Mouse (Mus musculus) MEL (cell line): ENCODE measurements around the gene Trim40. TPM values are rescaled to one million over a fixed set of nuclear protein-coding genes. Genes with fewer than 3 reads are reported as not detected.

Experiments used
- DNase-seq: peaks from one replicate; pipeline ENCODE4 v3.0.0; 2011; ENCODE audit warnings: low read depth, low spot score
- H3K27ac ChIP-seq: 2 replicates; pipeline ENCODE4 v1.5.1; 2012; ENCODE audit warnings: low read depth, mild to moderate bottlenecking, control low read depth, low read length, moderate library complexity; ENCODE audit not compliant: control insufficient read depth
- H3K27me3 ChIP-seq, 2 experiments: fragments of 150-350 bp in 1 of 2; sonication (generic) in 1 of 2; 2 replicates each; pipeline ENCODE4 v1.6.1; 2012; ENCODE audit warnings: low read length in 2 of 2, mild to moderate bottlenecking in 2 of 2, improper control_type of control experiment in 1 of 2, moderate library complexity in 1 of 2; ENCODE audit not compliant: insufficient read depth in 2 of 2, control insufficient read depth in 1 of 2
- H3K36me3 ChIP-seq, 2 experiments: 2 replicates each; pipeline ENCODE4 v1.6.1; 2012 to 2014; ENCODE audit warnings: low read length in 2 of 2, improper control_type of control experiment in 1 of 2, inconsistent platforms in 1 of 2, mild to moderate bottlenecking in 1 of 2; ENCODE audit not compliant: insufficient read depth in 2 of 2, control insufficient read depth in 1 of 2
- H3K4me1 ChIP-seq, 2 experiments: fragments of 150-350 bp in 1 of 2; sonication (generic) in 1 of 2; 2 replicates each; pipeline ENCODE4 v1.6.1; 2012; ENCODE audit warnings: low read length in 2 of 2, improper control_type of control experiment in 1 of 2, mild to moderate bottlenecking in 1 of 2; ENCODE audit not compliant: insufficient read depth in 2 of 2, control insufficient read depth in 1 of 2
- H3K4me3 ChIP-seq, 2 experiments: fragments of 150-350 bp in 1 of 2; sonication (generic) in 1 of 2; 2 replicates each; pipeline ENCODE4 v1.5.1; 2012; ENCODE audit warnings: low read depth in 2 of 2, low read length in 2 of 2, mild to moderate bottlenecking in 2 of 2, moderate library complexity in 2 of 2, control low read depth in 1 of 2, improper control_type of control experiment in 1 of 2; ENCODE audit not compliant: control insufficient read depth in 1 of 2, insufficient read depth in 1 of 2
- H3K79me2 ChIP-seq: 2 replicates; pipeline ENCODE4 v1.6.1; 2012; ENCODE audit warnings: mild to moderate bottlenecking, low read length, moderate library complexity; ENCODE audit not compliant: control insufficient read depth, poor library complexity, insufficient read depth
- H3K9ac ChIP-seq: 2 replicates; pipeline ENCODE4 v1.6.1; 2012; ENCODE audit warnings: low read depth, mild to moderate bottlenecking, control low read depth, low read length, moderate library complexity; ENCODE audit not compliant: control insufficient read depth, poor library complexity, severe bottlenecking
- H3K9me3 ChIP-seq: fragments of 150-350 bp; sonication (generic); replicated peaks from 2 replicates; pipeline ENCODE4 v1.6.1; 2012; ENCODE audit warnings: mild to moderate bottlenecking, low read length, improper control_type of control experiment, moderate library complexity; ENCODE audit not compliant: insufficient read depth
- BHLHE40 ChIP-seq: IDR thresholded peaks from 2 replicates; pipeline ENCODE4 v1.6.1; 2012; ENCODE audit warnings: low read depth, mild to moderate bottlenecking, inconsistent platforms, low read length, improper control_type of control experiment, borderline replicate concordance
- CHD1 ChIP-seq: IDR thresholded peaks from 2 replicates; pipeline ENCODE4 v1.6.1; 2012; ENCODE audit warnings: low read depth, mild to moderate bottlenecking, inconsistent platforms, low read length, improper control_type of control experiment
- CHD2 ChIP-seq: IDR thresholded peaks from 2 replicates; pipeline ENCODE4 v1.6.1; 2011; ENCODE audit warnings: low read length, improper control_type of control experiment
- CTCF ChIP-seq, 3 experiments: IDR thresholded peaks in 2 of 3; conservative IDR thresholded peaks in 1 of 3; 2 replicates each; pipeline ENCODE4 v1.5.1; 2011 to 2012; ENCODE audit warnings: low read length in 3 of 3, low read depth in 2 of 3, mild to moderate bottlenecking in 2 of 3, improper control_type of control experiment in 1 of 3, inconsistent platforms in 1 of 3, mixed read lengths in 1 of 3, moderate library complexity in 1 of 3; ENCODE audit not compliant: control insufficient read depth in 1 of 3, insufficient read depth in 1 of 3, poor library complexity in 1 of 3, severe bottlenecking in 1 of 3
- E2F4 ChIP-seq: IDR thresholded peaks from 2 replicates; pipeline ENCODE4 v1.6.1; 2011; ENCODE audit warnings: low read depth, low read length, improper control_type of control experiment, borderline replicate concordance
- ELF1 ChIP-seq: IDR thresholded peaks from 2 replicates; pipeline ENCODE4 v1.6.1; 2014; ENCODE audit warnings: low read depth, mild to moderate bottlenecking, inconsistent platforms, low read length, improper control_type of control experiment, moderate library complexity
- EP300 ChIP-seq, 2 experiments: IDR thresholded peaks; 2 replicates each; pipeline ENCODE4 v1.6.1; 2011; ENCODE audit warnings: improper control_type of control experiment in 2 of 2, low read length in 2 of 2, low read depth in 1 of 2, mild to moderate bottlenecking in 1 of 2
- ETS1 ChIP-seq: IDR thresholded peaks from 2 replicates; pipeline ENCODE4 v1.6.1; 2012; ENCODE audit warnings: low read depth, mild to moderate bottlenecking, inconsistent platforms, low read length, improper control_type of control experiment, moderate library complexity
- GABPA ChIP-seq: IDR thresholded peaks from 2 replicates; pipeline ENCODE4 v1.6.1; 2012; ENCODE audit warnings: low read depth, mild to moderate bottlenecking, inconsistent platforms, low read length, improper control_type of control experiment, moderate library complexity
- GATA1 ChIP-seq: IDR thresholded peaks from 2 replicates; pipeline ENCODE4 v1.6.1; 2011; ENCODE audit warnings: low read depth, low read length, improper control_type of control experiment
- HCFC1 ChIP-seq: IDR thresholded peaks from 2 replicates; pipeline ENCODE4 v1.6.1; 2012; ENCODE audit warnings: low read depth, mild to moderate bottlenecking, inconsistent platforms, low read length, improper control_type of control experiment, moderate library complexity
- JUND ChIP-seq: IDR thresholded peaks from 2 replicates; pipeline ENCODE4 v1.6.1; 2011; ENCODE audit warnings: low read depth, mild to moderate bottlenecking, improper control_type of control experiment, low read length
- KAT2A ChIP-seq: conservative IDR thresholded peaks from 2 replicates; pipeline ENCODE4 v1.6.1; 2012; ENCODE audit warnings: low read depth, low read length, improper control_type of control experiment, inconsistent platforms
- MAFK ChIP-seq: IDR thresholded peaks from 2 replicates; pipeline ENCODE4 v1.6.1; 2011; ENCODE audit warnings: low read depth, mild to moderate bottlenecking, low read length, improper control_type of control experiment, borderline replicate concordance
- MAX ChIP-seq: IDR thresholded peaks from 2 replicates; pipeline ENCODE4 v1.6.1; 2011; ENCODE audit warnings: low read length, improper control_type of control experiment
- MAZ ChIP-seq: IDR thresholded peaks from 2 replicates; pipeline ENCODE4 v1.6.1; 2012; ENCODE audit warnings: low read depth, mild to moderate bottlenecking, inconsistent platforms, low read length, improper control_type of control experiment
- MEF2A ChIP-seq: IDR thresholded peaks from 2 replicates; pipeline ENCODE4 v1.6.1; 2014; ENCODE audit warnings: low read depth, mild to moderate bottlenecking, inconsistent platforms, low read length, improper control_type of control experiment; ENCODE audit not compliant: poor library complexity, insufficient replicate concordance, severe bottlenecking; ENCODE audit errors: extremely low read depth
- MXI1 ChIP-seq: IDR thresholded peaks from 2 replicates; pipeline ENCODE4 v1.6.1; 2011; ENCODE audit warnings: mild to moderate bottlenecking, low read depth, low read length, improper control_type of control experiment
- MYB ChIP-seq: IDR thresholded peaks from 2 replicates; pipeline ENCODE4 v1.6.1; 2011; ENCODE audit warnings: mild to moderate bottlenecking, low read depth, low read length, improper control_type of control experiment
- MYC ChIP-seq: IDR thresholded peaks from 2 replicates; pipeline ENCODE4 v1.6.1; 2011; ENCODE audit warnings: low read depth, mild to moderate bottlenecking, low read length, improper control_type of control experiment, moderate library complexity
- NELFE ChIP-seq: IDR thresholded peaks from 2 replicates; pipeline ENCODE4 v1.6.1; 2011; ENCODE audit warnings: low read depth, low read length, improper control_type of control experiment
- NRF1 ChIP-seq: IDR thresholded peaks from 2 replicates; pipeline ENCODE4 v1.6.1; 2014; ENCODE audit warnings: low read depth, mild to moderate bottlenecking, inconsistent platforms, low read length, improper control_type of control experiment, moderate library complexity; ENCODE audit not compliant: poor library complexity, insufficient read depth, severe bottlenecking
- POLR2A ChIP-seq, 2 experiments: IDR thresholded peaks; 2 replicates each; pipeline ENCODE4 v1.6.1; 2011 to 2012; ENCODE audit warnings: low read length in 2 of 2, mild to moderate bottlenecking in 2 of 2, control low read depth in 1 of 2, improper control_type of control experiment in 1 of 2, low read depth in 1 of 2, moderate library complexity in 1 of 2; ENCODE audit not compliant: control insufficient read depth in 1 of 2, insufficient read depth in 1 of 2, poor library complexity in 1 of 2
- POLR2AphosphoS2 ChIP-seq: IDR thresholded peaks from 2 replicates; pipeline ENCODE4 v1.6.1; 2011; ENCODE audit warnings: low read length, improper control_type of control experiment
- POLR2AphosphoS5 ChIP-seq: IDR thresholded peaks from 2 replicates; pipeline ENCODE4 v1.6.1; 2012; ENCODE audit warnings: low read depth, borderline replicate concordance, mild to moderate bottlenecking, inconsistent platforms, low read length, moderate library complexity, mixed read lengths
- RAD21 ChIP-seq: IDR thresholded peaks from 2 replicates; pipeline ENCODE4 v1.6.1; 2011; ENCODE audit warnings: mild to moderate bottlenecking, low read depth, low read length, improper control_type of control experiment
- RCOR1 ChIP-seq: IDR thresholded peaks from 2 replicates; pipeline ENCODE4 v1.6.1; 2012; ENCODE audit warnings: low read depth, mild to moderate bottlenecking, inconsistent platforms, low read length, improper control_type of control experiment
- SIN3A ChIP-seq: IDR thresholded peaks from 2 replicates; pipeline ENCODE4 v1.6.1; 2012; ENCODE audit warnings: low read length, improper control_type of control experiment, inconsistent platforms
- SMC3 ChIP-seq: IDR thresholded peaks from 2 replicates; pipeline ENCODE4 v1.6.1; 2011; ENCODE audit warnings: low read depth, low read length, improper control_type of control experiment
- TBP ChIP-seq: IDR thresholded peaks from 2 replicates; pipeline ENCODE4 v1.8.0; 2011; ENCODE audit warnings: low read depth, low read length, improper control_type of control experiment
- TCF12 ChIP-seq: IDR thresholded peaks from 2 replicates; pipeline ENCODE4 v1.6.1; 2014; ENCODE audit warnings: low read depth, mild to moderate bottlenecking, inconsistent platforms, low read length, improper control_type of control experiment, moderate library complexity
- UBTF ChIP-seq: IDR thresholded peaks from 2 replicates; pipeline ENCODE4 v1.6.1; 2012; ENCODE audit warnings: low read depth, mild to moderate bottlenecking, inconsistent platforms, low read length, improper control_type of control experiment, moderate library complexity, borderline replicate concordance; ENCODE audit not compliant: insufficient read depth
- USF1 ChIP-seq: IDR thresholded peaks from 2 replicates; pipeline ENCODE4 v1.6.1; 2014; ENCODE audit warnings: low read depth, mild to moderate bottlenecking, inconsistent platforms, low read length, improper control_type of control experiment, moderate library complexity
- USF2 ChIP-seq, 2 experiments: IDR thresholded peaks; 2 replicates each; pipeline ENCODE4 v1.6.1; 2011 to 2012; ENCODE audit warnings: improper control_type of control experiment in 2 of 2, low read length in 2 of 2, borderline replicate concordance in 1 of 2, inconsistent platforms in 1 of 2, low read depth in 1 of 2, mild to moderate bottlenecking in 1 of 2; ENCODE audit not compliant: insufficient read depth in 1 of 2
- ZC3H11A ChIP-seq: IDR thresholded peaks from 2 replicates; pipeline ENCODE4 v1.6.1; 2012; ENCODE audit warnings: low read depth, mild to moderate bottlenecking, inconsistent platforms, low read length, improper control_type of control experiment
- ZKSCAN1 ChIP-seq: IDR thresholded peaks from 2 replicates; pipeline ENCODE4 v1.6.1; 2012; ENCODE audit warnings: low read depth, mild to moderate bottlenecking, inconsistent platforms, low read length, improper control_type of control experiment, moderate library complexity
- ZMIZ1 ChIP-seq: IDR thresholded peaks from 2 replicates; pipeline ENCODE4 v1.6.1; 2012; ENCODE audit warnings: low read depth, mild to moderate bottlenecking, inconsistent platforms, low read length, improper control_type of control experiment, moderate library complexity
- ZNF384 ChIP-seq: IDR thresholded peaks from 2 replicates; pipeline ENCODE4 v1.6.1; 2012; ENCODE audit warnings: low read depth, mild to moderate bottlenecking, inconsistent platforms, low read length, improper control_type of control experiment
- polyA plus RNA-seq, 2 experiments: library from polyadenylated mRNA; stranded (reverse) in 1 of 2; unstranded in 1 of 2; fragments of >175 nt in 1 of 2; fragments of >200 nt in 1 of 2; gene quantifications; 2 replicates each; pipeline versions ENCODE4 v1.2.1 to v1.2.4; 2012; ENCODE audit warnings: low replicate concordance in 2 of 2, low read depth in 1 of 2; ENCODE audit not compliant: insufficient read length in 2 of 2, insufficient read depth in 1 of 2, missing spikeins in 1 of 2
- total RNA-seq: library from RNA; depleted of rRNA; stranded (reverse); fragments of 300-350 nt; gene quantifications from 2 replicates; pipeline ENCODE4 v1.2.3, GENCODE M21; 2012

The Trim40 gene
- total and polyA plus RNA-seq, 3 experiments, result 0.04 TPM; not detected in 1

GRCm38 (mm10) chr17:36893387-36893786, 3.5 kb upstream of the Trim40 start:
- Histone ChIP-seq H3K36me3 (peaks cover 0 to 14% of the 10 kb centered on the region in 2 experiments; a peak in 2 of 4 replicates), H3K9ac (no peak overlapping the region), H3K27me3 (peaks cover 0 to 1% of the 10 kb centered on the region in 2 experiments; a peak in 3 of 4 replicates), H3K27ac (no peak overlapping the region), H3K4me1 (peaks cover 0 to 12% of the 10 kb centered on the region in 2 experiments; a peak in 2 of 4 replicates), H3K4me3 (no peak overlapping the region), H3K79me2 (no peaks in the 10 kb centered on the region), H3K9me3 (no peaks in the 10 kb centered on the region)
- DNase-seq, result peak; percentile 44
- TF ChIP-seq CHD2 (no peak), ELF1 (no peak), MAZ (no peak), CTCF (IDR thresholded peaks at IDR 0.05 in 2 of 3, conservative IDR thresholded peaks at IDR 0.05 in 1 of 3; ENCODE audit: control insufficient read depth in 1 of 3, insufficient read depth in 1 of 3, low read depth in 2 of 3, low read length in 3 of 3, poor library complexity in 1 of 3, severe bottlenecking in 1 of 3) (no peak), POLR2A (IDR thresholded peaks at IDR 0.05; ENCODE audit: control insufficient read depth in 1 of 2, insufficient read depth in 1 of 2, low read depth in 1 of 2, low read length in 2 of 2, poor library complexity in 1 of 2) (no peak), ZKSCAN1 (no peak), POLR2AphosphoS2 (no peak), ZMIZ1 (no peak), JUND (no peak), MEF2A (peak; percentile 59; the same call in 1 of the 2 replicates), GATA1 (peak; percentile 68), CHD1 (no peak), MXI1 (no peak), USF2 (IDR thresholded peaks at IDR 0.05; ENCODE audit: borderline replicate concordance in 1 of 2, insufficient read depth in 1 of 2, low read depth in 1 of 2, low read length in 2 of 2) (no peak), NELFE (no peak), HCFC1 (no peak), BHLHE40 (no peak), USF1 (no peak), UBTF (no peak), MAFK (peak; percentile 65; the same call in 1 of the 2 replicates), GABPA (no peak), EP300 (IDR thresholded peaks at IDR 0.05; ENCODE audit: low read depth in 1 of 2, low read length in 2 of 2) (peak in 1 of 2 experiments; percentile 61; a peak in 2 of 4 replicates), RAD21 (no peak), ZNF384 (no peak), ZC3H11A (no peak), POLR2AphosphoS5 (no peak), TBP (no peak), SIN3A (peak; percentile 32; the same call in 1 of the 2 replicates), RCOR1 (peak; percentile 92), MAX (no peak), NRF1 (no peak), ETS1 (peak; percentile 58), MYB (no peak), SMC3 (no peak), MYC (no peak), KAT2A (no peak), E2F4 (no peak), TCF12 (no peak)
